Mouse (Mus musculus) lung, adult 2 months (tissue): ENCODE data around the gene Notch4.

Experiments
- CTCF ChIP-seq: fragments of 200-500 bp; IDR thresholded peaks from 2 replicates; pipeline ENCODE4 v1.5.1; 2011; ENCODE audit warnings: mild to moderate bottlenecking, low read length, control low read depth; ENCODE audit not compliant: insufficient read depth
- POLR2A ChIP-seq: fragments of 200-500 bp; IDR thresholded peaks from 2 replicates; pipeline ENCODE4 v1.6.1; 2011; ENCODE audit warnings: low read depth, mild to moderate bottlenecking, control low read depth, low read length, borderline replicate concordance; ENCODE audit errors: extremely low read depth

GRCm38 (mm10) chr17:34589681-34590101 is 25.6 kb downstream of the Notch4 start, which contains the start of gene Gpsm3:
- peak; percentile 73; the same call in 1 of the 2 replicates for TF ChIP-seq POLR2A
- TF ChIP-seq CTCF: no peak
